Mouse (Mus musculus): ENCODE measurements around the gene Il17ra.

- TF ChIP-seq CTCF (IDR thresholded peaks at IDR 0.05; ENCODE audit: low read depth, low read length) = no peak
- TF ChIP-seq POLR2A (IDR thresholded peaks at IDR 0.05; ENCODE audit: extremely low read depth, insufficient read depth, low read length) = no peak
Measured at GRCm38 (mm10) chr6:120466609-120467329, 3.7 kb downstream of the Il17ra start.
